Mouse (Mus musculus) layer of hippocampus, postnatal 10 days (tissue): ENCODE results near the gene Rela. TPM values are rescaled to one million over a fixed set of nuclear protein-coding genes. Genes with fewer than 3 reads are reported as not detected.
"Not testable (repeated sequence)": the region's sequence is repeated elsewhere in the genome, so short reads cannot be mapped to it uniquely, and the experiment has no call there.

Source experiments
- DNase-seq, 2 experiments: peaks; one replicate each; pipeline ENCODE4 v3.0.0; 2021; ENCODE audit warnings: low spot score in 2 of 2
- total RNA-seq, 2 experiments: library from RNA; stranded (reverse); gene quantifications; 2 replicates each; pipeline ENCODE4 v1.2.3; 2021

The Rela gene
- total RNA-seq, 2 experiments from 2014 or later, result 24.4 to 24.7 TPM

DNA sequence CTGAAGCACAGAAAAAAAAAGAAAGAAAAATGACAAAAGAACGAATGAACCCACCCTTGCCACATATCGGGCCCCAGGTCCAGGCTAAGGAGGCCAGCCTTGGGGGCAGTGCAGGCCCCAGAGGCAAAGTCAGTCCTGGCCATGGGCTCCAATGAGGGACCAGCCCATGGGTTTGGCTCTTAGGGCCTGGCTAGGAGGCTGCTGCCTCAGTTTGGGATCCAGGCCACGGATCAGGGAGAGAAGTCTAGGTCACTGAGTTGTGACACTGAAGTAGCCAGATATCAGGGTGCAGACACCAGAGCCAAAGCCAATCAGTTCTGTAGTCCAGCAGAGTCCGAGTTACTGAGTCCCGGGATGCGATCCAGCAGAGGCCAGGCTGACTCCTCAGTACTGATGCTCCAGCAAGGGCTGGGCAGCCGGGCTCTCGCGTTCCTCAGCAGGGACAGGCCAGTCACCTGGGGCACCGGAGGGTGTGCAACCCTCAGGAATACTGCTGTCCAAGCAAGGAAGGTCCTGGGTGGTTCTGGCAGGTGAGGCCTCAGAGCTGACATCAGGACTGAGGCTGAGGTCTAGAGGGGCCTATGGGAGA is 27.5 kb downstream of the Rela start:
- DNase-seq, result no peak

GRCm38 (mm10) chr19:5665465-5665864 is 28.2 kb downstream of the Rela start:
- no peak for DNase-seq

- no peak for DNase-seq
Measured at GRCm38 (mm10) chr19:5666386-5666785, 29.1 kb downstream of the Rela start.

DNA sequence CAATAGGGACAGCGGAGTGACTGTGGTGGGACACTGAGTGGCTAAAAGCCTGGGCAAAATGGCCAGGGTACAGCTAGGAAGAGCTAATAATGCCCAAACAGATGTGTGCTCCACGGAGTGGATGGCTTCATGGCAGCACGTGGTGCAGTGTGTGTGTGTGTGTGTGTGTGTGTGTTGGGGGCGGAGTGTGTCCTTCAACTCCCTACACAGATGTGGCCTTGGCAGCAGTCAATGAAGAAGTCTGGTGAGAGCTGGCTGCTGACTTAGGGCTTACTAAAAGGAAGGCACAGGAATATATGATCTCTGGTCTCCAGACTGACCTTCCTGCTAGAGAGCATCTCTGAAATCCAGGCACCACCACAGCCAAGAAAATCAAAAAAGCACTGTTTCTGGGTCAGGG is 31.1 kb downstream of the Rela start:
- no peak for DNase-seq

GRCm38 (mm10) chr19:5680432-5680831 is 43.1 kb downstream of the Rela start:
- no peak for DNase-seq

GRCm38 (mm10) chr19:5684236-5684635 is 47.0 kb downstream of the Rela start:
- DNase-seq, result no peak

- DNase-seq, result no peak
Measured at GRCm38 (mm10) chr19:5684985-5685384, 47.7 kb downstream of the Rela start.

GRCm38 (mm10) chr19:5685431-5685830 is 48.1 kb downstream of the Rela start:
- DNase-seq, result no peak

DNA sequence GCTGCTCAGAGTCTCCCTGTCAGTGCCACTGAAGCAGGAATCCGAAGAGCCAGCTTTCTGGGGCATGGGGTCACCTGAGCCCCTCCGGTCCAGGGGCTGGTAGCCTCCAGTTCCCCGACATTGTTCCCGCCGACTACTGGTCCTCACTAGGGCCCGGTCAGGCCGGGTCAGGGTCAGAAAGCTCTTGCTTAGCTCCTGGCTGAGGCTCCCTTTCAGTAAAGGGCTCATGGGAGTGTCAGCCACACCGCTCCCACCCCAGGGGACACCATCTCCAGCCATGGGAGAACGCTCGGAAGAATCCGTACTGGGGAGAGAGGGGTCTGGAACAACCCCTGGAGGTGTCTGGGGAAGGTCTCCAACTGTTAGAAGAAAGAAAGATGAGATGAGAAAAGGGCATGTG is 48.6 kb downstream of the Rela start:
- no peak for DNase-seq

DNA sequence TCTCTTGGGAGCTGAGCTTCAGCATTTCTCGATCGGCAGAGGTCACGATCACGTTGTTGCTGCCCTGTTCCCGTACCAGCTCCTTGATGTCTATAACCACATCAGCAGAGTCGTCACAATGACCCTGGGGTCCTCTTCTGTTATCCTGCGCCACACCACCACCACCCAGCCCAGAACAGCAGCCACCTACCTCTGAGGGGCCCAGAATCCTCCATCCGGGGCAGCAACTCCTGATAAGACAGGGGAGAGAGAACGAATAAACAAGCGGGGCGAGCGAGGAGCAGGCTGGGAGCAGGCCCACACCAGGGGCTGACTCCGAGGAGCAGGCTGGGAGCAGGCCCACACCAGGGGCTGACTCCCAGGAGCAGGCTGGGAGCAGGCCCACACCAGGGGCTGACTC is 49.2 kb downstream of the Rela start:
- DNase-seq, result no peak

- DNase-seq, result not testable (repeated sequence)
Measured at GRCm38 (mm10) chr19:5686954-5687353, 49.7 kb downstream of the Rela start.

- no peak for DNase-seq
Measured at GRCm38 (mm10) chr19:5687738-5688137, 50.5 kb downstream of the Rela start.

GRCm38 (mm10) chr19:5688200-5689087 is 51.2 kb downstream of the Rela start, which contains the start of the genes Map3k11 and Pcnx3:
TSS of gene Map3k11 (plus strand) at chr19:5688742.
TSS of gene Pcnx3 (minus strand) at chr19:5688908.
- peak; percentile 96 to 98 for DNase-seq

DNA sequence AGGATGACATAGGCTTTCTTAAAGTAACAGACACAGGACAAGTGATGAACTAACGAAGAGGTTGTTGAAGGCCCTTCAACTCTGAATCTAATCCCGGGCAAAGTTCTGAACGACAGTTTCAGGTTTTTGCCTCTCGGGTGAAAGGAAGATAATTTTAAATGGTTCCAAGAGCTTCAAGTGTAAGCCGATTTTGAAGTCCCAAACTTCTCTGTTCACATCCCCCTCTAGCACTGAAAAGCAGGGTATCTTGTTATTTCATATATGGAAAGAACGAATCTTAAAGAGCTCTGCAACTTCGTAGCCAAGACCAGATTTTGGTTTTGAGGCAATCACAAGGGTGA is 51.8 kb downstream of the Rela start:
- no peak for DNase-seq

DNA sequence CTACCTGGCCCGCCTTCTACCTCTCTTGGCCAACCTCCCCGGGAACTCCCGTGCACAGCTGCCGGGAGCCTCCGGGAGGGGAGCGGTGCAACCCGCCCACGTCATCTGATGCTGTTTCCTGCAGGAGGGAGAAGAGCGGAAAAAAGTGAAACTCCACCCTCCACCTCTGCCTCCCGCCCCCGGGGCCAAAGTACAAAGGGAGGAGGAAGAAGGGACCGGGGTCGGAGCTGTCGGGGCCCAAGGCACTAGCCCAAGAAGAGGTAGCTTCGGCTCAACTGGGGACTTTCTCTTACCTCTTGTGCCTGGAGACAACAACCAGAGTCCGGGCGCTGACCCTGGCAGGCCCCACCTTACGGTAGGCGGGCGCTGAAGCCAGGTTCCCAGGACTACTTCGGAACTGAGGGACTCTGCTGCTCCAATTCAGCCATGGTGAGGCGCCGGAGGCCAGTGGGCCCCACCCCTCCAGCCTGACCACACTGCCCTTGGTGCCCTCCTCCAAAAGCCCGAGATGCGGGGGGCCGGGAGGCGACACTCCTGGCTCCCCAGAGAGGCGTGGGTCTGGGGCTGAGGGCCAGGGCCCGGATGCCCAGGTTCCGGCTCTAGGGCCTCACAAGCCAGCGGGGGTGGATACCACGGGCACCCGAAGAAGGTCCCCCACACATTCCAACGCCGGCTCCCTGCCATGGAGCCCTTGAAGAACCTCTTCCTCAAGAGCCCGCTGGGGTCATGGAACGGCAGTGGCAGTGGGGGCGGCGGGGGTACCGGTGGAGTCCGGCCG is 52.5 kb downstream of the Rela start:
- peak; percentile 62 to 73 for DNase-seq

DNA sequence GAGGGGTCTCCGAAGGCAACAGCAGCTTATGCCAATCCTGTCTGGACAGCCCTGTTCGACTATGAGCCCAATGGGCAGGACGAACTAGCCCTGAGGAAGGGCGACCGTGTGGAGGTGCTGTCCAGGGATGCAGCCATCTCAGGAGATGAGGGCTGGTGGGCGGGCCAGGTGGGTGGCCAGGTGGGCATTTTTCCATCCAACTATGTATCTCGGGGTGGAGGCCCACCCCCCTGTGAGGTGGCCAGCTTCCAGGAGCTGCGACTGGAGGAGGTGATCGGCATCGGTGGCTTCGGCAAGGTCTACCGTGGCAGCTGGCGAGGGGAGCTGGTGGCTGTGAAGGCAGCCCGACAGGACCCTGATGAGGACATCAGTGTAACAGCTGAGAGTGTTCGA is 53.1 kb downstream of the Rela start:
- DNase-seq, result no peak

GRCm38 (mm10) chr19:5691601-5692000 is 54.3 kb downstream of the Rela start:
- DNase-seq, result no peak

DNA sequence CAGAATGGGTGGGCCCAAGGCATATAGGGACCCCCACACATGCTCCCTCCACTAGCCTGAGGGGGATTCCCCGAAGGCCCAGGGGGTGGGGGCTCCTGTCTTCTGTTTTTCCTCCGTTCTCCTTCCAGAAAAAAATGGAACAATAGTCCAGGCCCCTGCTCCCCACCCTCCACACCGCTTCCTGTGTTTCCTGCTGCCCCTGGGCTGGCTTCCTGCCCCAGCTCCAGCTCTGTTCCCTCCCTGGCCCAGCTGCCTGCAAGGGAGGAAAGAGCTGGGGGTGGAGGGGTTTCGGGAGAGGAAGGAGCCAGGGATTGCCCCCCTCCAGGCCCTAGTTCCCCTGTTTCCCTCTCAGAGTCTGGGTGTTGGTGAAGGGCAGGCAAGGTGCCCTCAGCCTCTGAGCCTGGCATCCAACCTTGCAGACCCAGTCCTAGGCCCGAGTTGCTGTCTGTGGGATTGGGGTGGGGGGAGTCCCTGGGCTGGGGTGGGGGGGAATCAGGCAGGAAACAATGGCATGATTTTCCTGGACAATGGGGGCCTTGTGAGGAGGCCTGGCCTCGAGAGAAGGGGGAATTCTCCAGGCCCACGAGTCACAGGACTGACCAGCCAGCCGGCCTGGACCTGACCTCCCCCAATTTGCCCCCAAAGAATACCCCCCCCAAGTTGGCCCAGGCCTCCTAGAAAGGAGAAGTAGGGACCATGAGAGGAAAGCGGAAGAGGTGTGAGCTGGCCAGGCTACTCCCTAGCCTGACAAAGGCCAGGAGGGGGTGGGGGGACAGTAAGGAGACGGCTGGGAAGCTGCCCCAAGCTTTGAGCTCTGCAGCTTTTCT is 55.0 kb downstream of the Rela start:
- peak in 1 of 2 experiments; percentile 49 for DNase-seq

DNA sequence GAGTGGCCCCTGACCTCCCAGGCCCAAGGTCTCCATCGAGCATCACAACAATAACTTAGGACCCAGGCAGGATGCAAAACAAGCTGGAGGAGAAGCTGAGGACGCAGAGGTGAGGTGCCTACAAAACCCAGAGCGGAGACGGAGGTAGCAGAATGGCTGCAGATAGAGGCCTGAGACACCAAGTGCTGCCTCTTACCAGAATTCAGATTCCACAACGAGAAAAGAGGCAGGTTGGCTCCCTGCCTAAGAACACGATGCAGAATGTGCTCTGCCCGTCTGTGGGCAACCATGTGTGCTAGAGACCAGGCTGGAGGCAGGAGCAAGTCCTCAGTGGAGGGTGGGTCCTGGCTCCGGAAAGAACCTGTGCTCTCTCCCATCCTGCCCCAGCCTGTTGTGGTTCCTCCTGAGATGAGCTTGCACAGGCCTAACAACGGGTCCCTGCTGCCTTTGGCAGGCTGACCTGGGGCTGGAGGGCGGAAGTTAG is 55.7 kb downstream of the Rela start:
- no peak for DNase-seq

DNA sequence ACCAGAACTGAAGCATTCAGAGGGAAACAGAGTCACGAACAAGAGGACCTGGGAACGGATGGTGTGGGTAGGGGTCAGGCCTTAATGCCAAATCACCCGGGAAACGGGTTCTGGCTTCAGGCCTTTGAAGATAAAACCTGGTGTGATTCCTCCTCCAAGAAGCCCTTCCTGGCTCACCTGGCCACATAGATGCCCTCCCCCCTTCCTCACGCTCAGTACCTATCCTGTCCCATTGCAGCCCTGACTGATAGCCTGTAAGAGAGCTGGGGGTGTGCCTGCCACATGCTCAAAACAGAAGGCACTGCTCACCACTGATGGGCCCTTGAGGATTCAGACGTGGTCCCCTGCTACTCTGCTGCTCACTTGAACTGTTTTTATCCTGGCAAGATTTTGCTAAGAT is 56.5 kb downstream of the Rela start:
- DNase-seq, result no peak
